Mouse (Mus musculus): Measurements from ENCODE around the gene Ociad1.
"Not testable (repeated sequence)": the region's sequence is repeated elsewhere in the genome, so short reads cannot be mapped to it uniquely, and the experiment has no call there.

The Ociad1 gene

GRCm38 (mm10) chr5:73279732-73280566 lies 12.6 kb upstream of the Ociad1 start:
- in situ Hi-C loops (cut with MboI; ENCODE audit: low pct_unique_long_range_greater_than_20kb in 1 of 2, low sequenced_read_pairs in 2 of 2, unreplicated experiment in 1 of 2) = no loop called here

- in situ Hi-C loops (cut with MboI; ENCODE audit: low pct_unique_long_range_greater_than_20kb in 1 of 2, low sequenced_read_pairs in 2 of 2, unreplicated experiment in 1 of 2) = no loop called here
Observed at GRCm38 (mm10) chr5:73280567-73280850, 12.1 kb upstream of the Ociad1 start.

- in situ Hi-C loops (cut with MboI; ENCODE audit: low pct_unique_long_range_greater_than_20kb in 1 of 2, low sequenced_read_pairs in 2 of 2, unreplicated experiment in 1 of 2) = no loop called here
Observed at GRCm38 (mm10) chr5:73284046-73284445, 8.5 kb upstream of the Ociad1 start.

DNA sequence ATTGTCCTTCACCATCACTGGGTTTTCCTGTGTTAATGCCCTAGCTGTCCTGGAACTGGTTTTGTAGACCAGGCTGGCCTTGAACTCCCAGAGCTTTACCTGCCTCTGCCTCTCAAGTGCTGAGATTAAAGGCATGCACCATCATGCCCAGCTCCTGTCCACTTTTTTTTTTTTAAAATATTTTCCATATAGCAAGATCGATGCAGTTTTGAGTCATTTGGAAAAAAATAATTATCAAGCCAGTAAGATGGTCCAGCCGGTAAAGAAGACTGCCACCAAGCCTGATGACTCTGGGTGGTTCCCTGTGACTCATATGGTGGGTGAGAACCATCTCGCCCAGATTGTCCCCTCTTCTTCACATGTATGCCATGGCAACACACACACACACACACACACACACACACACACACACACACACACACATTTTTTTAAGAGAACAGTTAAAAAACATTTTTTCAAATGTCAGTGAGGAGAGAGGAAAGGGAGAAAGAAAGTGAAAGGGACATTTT lies 7.1 kb upstream of the Ociad1 start:
- in situ Hi-C loops (cut with MboI; ENCODE audit: low pct_unique_long_range_greater_than_20kb in 1 of 2, low sequenced_read_pairs in 2 of 2, unreplicated experiment in 1 of 2) = no loop called here

GRCm38 (mm10) chr5:73286603-73287002 lies 6.0 kb upstream of the Ociad1 start:
- in situ Hi-C loops (cut with MboI; ENCODE audit: low pct_unique_long_range_greater_than_20kb in 1 of 2, low sequenced_read_pairs in 2 of 2, unreplicated experiment in 1 of 2) = no loop called here

DNA sequence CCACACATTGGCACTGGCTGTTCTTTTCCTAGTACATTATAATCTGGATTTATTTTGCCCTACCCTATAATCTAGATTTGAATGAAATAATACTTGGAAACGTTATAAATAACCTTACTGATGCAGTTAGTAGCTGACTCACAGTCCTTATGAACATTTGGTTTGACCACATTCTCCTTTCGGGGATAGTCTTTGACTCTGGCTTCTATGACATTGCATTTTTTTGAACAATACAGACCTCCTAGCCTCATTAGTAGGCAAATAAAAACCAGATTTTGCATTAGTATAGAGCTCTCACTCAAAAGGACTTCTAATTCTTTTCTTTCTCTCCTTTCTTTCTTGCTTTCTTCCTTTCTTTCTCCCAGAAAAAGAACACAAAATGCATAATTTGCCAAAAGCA lies 2.7 kb upstream of the Ociad1 start:
- in situ Hi-C loops (cut with MboI; ENCODE audit: low pct_unique_long_range_greater_than_20kb in 1 of 2, low sequenced_read_pairs in 2 of 2, unreplicated experiment in 1 of 2) = no loop called here

- in situ Hi-C loops (cut with MboI; ENCODE audit: low pct_unique_long_range_greater_than_20kb in 1 of 2, low sequenced_read_pairs in 2 of 2, unreplicated experiment in 1 of 2) = no loop called here
Observed at GRCm38 (mm10) chr5:73293458-73293827, 859 bp downstream of the Ociad1 start.

DNA sequence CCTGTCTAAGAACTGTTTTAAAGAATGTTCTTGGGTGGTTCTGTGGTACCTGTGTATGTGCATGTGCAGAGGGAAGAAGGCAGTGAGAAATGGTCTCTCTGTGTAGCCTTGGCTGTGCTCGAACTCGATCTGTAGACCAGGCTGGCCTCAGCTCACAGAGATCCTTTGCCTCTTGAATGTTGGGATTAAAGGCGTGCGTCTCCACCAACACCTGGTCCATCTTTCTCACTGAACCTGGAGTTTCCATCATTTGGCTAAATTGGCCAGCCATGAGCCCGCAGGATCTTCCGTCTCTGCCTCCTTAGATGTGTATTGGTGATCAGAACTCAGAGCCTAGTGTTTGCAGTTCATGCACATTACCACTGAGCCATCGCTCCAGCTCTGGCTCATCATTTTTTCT lies 2.4 kb downstream of the Ociad1 start:
- in situ Hi-C loops (cut with MboI; ENCODE audit: low pct_unique_long_range_greater_than_20kb in 1 of 2, low sequenced_read_pairs in 2 of 2, unreplicated experiment in 1 of 2) = no loop called here

DNA sequence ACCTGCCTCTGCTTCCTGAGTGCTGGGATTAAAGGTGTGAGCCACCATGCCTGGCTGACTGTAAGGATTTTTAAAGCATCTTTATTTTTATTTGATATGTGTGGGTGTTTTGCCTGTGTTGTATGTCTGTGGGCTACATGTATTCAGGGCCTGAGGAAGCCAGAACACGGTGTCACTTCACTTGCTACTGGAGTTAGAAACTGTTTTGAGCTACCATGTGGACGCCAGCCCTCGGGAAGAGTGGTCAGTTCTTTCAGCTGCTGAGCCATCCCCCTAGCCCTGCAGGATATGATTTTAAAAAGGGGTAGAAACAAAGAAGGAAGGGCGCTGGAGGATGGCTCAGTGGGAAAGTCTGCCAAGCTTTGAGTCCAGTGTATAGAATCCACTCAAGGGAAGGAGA lies 3.3 kb downstream of the Ociad1 start:
- in situ Hi-C loops (cut with MboI; ENCODE audit: low pct_unique_long_range_greater_than_20kb in 1 of 2, low sequenced_read_pairs in 2 of 2, unreplicated experiment in 1 of 2) = no loop called here

GRCm38 (mm10) chr5:73301601-73302307 lies 9.2 kb downstream of the Ociad1 start:
- in situ Hi-C loops (cut with MboI; ENCODE audit: low pct_unique_long_range_greater_than_20kb in 1 of 2, low sequenced_read_pairs in 2 of 2, unreplicated experiment in 1 of 2) = no loop called here

GRCm38 (mm10) chr5:73304507-73304906 lies 11.9 kb downstream of the Ociad1 start:
- in situ Hi-C loops (cut with MboI; ENCODE audit: low pct_unique_long_range_greater_than_20kb in 1 of 2, low sequenced_read_pairs in 2 of 2, unreplicated experiment in 1 of 2) = no loop called here

GRCm38 (mm10) chr5:73306486-73306885 lies 13.9 kb downstream of the Ociad1 start:
- in situ Hi-C loops (cut with MboI; ENCODE audit: low pct_unique_long_range_greater_than_20kb in 1 of 2, low sequenced_read_pairs in 2 of 2, unreplicated experiment in 1 of 2) = no loop called here

- in situ Hi-C loops (cut with MboI; ENCODE audit: low pct_unique_long_range_greater_than_20kb in 1 of 2, low sequenced_read_pairs in 2 of 2, unreplicated experiment in 1 of 2) = no loop called here
Observed at GRCm38 (mm10) chr5:73307297-73307696, 14.7 kb downstream of the Ociad1 start.

GRCm38 (mm10) chr5:73309496-73309895 lies 16.9 kb downstream of the Ociad1 start:
- in situ Hi-C loops (cut with MboI; ENCODE audit: low pct_unique_long_range_greater_than_20kb in 1 of 2, low sequenced_read_pairs in 2 of 2, unreplicated experiment in 1 of 2) = no loop called here

- in situ Hi-C loops (cut with MboI; ENCODE audit: low pct_unique_long_range_greater_than_20kb in 1 of 2, low sequenced_read_pairs in 2 of 2, unreplicated experiment in 1 of 2) = no loop called here
Observed at GRCm38 (mm10) chr5:73310401-73310800, 17.8 kb downstream of the Ociad1 start.

GRCm38 (mm10) chr5:73311458-73311857 lies 18.9 kb downstream of the Ociad1 start:
- in situ Hi-C loops (cut with MboI; ENCODE audit: low pct_unique_long_range_greater_than_20kb in 1 of 2, low sequenced_read_pairs in 2 of 2, unreplicated experiment in 1 of 2) = no loop called here

DNA sequence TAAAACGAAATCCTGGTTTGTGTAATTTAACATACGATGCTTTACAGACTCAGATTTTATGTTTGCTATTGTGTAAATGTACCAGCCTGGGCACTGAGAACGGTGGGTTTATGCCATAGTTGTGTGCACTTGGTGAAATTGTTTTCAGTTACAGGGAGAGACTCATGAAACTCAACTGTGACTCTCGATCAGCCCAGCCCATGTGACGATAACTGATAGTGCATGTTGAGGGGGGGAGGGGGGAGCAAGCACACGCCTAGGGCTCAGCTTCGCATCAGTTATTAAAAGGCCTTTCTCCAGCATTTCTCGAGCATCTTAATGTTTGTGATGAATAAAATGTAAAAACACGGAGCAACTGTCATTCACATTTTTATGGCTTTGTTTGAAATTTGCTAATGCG lies 21.0 kb downstream of the Ociad1 start:
- in situ Hi-C loops (cut with MboI; ENCODE audit: low pct_unique_long_range_greater_than_20kb in 1 of 2, low sequenced_read_pairs in 2 of 2, unreplicated experiment in 1 of 2) = no loop called here

DNA sequence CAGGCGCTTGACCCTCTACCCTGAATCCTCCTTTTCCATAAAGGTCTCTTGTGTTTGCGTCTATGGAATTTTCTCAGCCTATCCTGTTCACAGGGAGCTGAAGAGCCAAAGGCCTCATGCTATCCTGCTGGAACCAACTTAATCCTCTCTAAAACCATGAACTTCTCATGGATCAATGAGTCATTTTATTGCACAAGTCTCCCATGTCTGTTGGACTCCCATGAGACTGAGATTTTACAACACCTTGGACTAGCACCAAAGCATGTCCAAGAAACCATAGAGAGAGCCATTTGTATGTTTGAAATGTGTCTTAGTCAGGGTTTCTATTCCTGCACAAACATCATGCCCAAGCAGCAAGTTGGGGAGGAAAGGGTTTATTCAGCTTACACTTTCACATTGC lies 22.1 kb downstream of the Ociad1 start:
- in situ Hi-C loops (cut with MboI; ENCODE audit: low pct_unique_long_range_greater_than_20kb in 1 of 2, low sequenced_read_pairs in 2 of 2, unreplicated experiment in 1 of 2) = loop anchor here in 1 of 2 experiments (5.0 kb wide), 1 partner anchor 68 kb away; no protein-coding TSS in a partner anchor

- in situ Hi-C loops (cut with MboI; ENCODE audit: low pct_unique_long_range_greater_than_20kb in 1 of 2, low sequenced_read_pairs in 2 of 2, unreplicated experiment in 1 of 2) = loop anchor here in 1 of 2 experiments (5.0 kb wide), 1 partner anchor 63 kb away; no protein-coding TSS in a partner anchor
Observed at GRCm38 (mm10) chr5:73319306-73319705, 26.7 kb downstream of the Ociad1 start.

GRCm38 (mm10) chr5:73322684-73323083 lies 30.1 kb downstream of the Ociad1 start:
- in situ Hi-C loops (cut with MboI; ENCODE audit: low pct_unique_long_range_greater_than_20kb in 1 of 2, low sequenced_read_pairs in 2 of 2, unreplicated experiment in 1 of 2) = not testable (repeated sequence)
